ENCODE assay signal across 8 mouse cellular contexts in genomic region chr16:78576478-78577084, GRCm38 (mm10). TPM values are rescaled to one million over a fixed set of nuclear protein-coding genes. Genes with fewer than 3 reads are reported as not detected.
DNase-seq lines count a peak whose midpoint lies in the region; ATAC-seq lines count a peak whose summit lies in the region.

Gene D16Ertd472e (minus strand): TSS chr16:78576708.

- H3K4me1 ChIP-seq in hindbrain, embryonic 16.5 days (ENCODE audit: control insufficient read depth, insufficient read depth, low read depth, low read length) = peaks cover 10% of the 10 kb centered on the region

- H3K27ac ChIP-seq in hindbrain, embryonic 16.5 days (ENCODE audit: low read depth, low read length) = peak within 1 kb of the TSS; percentile 85

- no peaks in the 10 kb centered on the region for H3K27me3 ChIP-seq in hindbrain, embryonic 16.5 days (replicated peaks; ENCODE audit: control insufficient read depth, insufficient read depth, low read length)

- WGBS in hindbrain, embryonic 16.5 days = 0% methylated on average over 58 of the region's 70 CpGs

- H3K9me3 ChIP-seq in hindbrain, embryonic 16.5 days (ENCODE audit: control insufficient read depth, low read length) = no peaks in the 10 kb centered on the region

- peak; percentile 98 for ATAC-seq in hindbrain, embryonic 16.5 days
- peak; percentile 72 for ATAC-seq in megakaryocyte, adult 5-6 weeks (ENCODE audit: poor library complexity, severe bottlenecking)

- peak within 1 kb of the TSS; percentile 81 for H3K4me2 ChIP-seq in hindbrain, embryonic 16.5 days (ENCODE audit: low read length)

- peak; percentile 80 for DNase-seq in WW6 (ENCODE audit: low read depth, low spot score)
- DNase-seq in cerebellum, postnatal 25 days = peak; percentile 59 to 71
- peak; percentile 79 for DNase-seq in gastrocnemius, adult 18-20 months (ENCODE audit: low spot score)
- DNase-seq in left cerebral cortex, adult 8-10 months (ENCODE audit: low spot score in 2 of 2) = peak; percentile 68 to 69
- DNase-seq in right cerebral cortex, adult 18-20 months = peak; percentile 82
- peak; percentile 86 for DNase-seq in urinary bladder, adult 2 months (ENCODE audit: low spot score)

- H3K9ac ChIP-seq in hindbrain, embryonic 16.5 days (ENCODE audit: low read depth, low read length) = peak within 1 kb of the TSS; percentile 80

- no peaks in the 10 kb centered on the region for H3K36me3 ChIP-seq in hindbrain, embryonic 16.5 days (ENCODE audit: control insufficient read depth, insufficient read depth, low read length)

- H3K4me3 ChIP-seq in hindbrain, embryonic 16.5 days (ENCODE audit: low read length) = peak within 1 kb of the TSS; percentile 86

RNA-seq across cellular contexts. Expression of gene D16Ertd472e, which starts in this region (rescaled TPM):
- total RNA-seq in gastrocnemius, adult 18-20 months (2021) = 1 to 10 TPM; 2.3 to 2.6 TPM
- polyA plus RNA-seq in hindbrain, embryonic 16.5 days (2015; fragmentation: Nextera tagmentation; extraction: Ambion mirVana) = 5.5 and 7.0 TPM in 2 replicates
- 10 to 100 TPM in 2 of 4 experiments, 1 to 10 TPM in 2; 8.8 to 10.7 (median 10.2) TPM for total RNA-seq in left cerebral cortex, adult 8-10 months (2022)
- total RNA-seq in megakaryocyte, adult 5-6 weeks (2015) = 10.9 and 15.6 TPM in 2 replicates
- total RNA-seq in megakaryocyte, adult 5-6 weeks (2017) = 16.5 and 17.8 TPM in 2 replicates
- 8.8 and 11.0 TPM in 2 replicates for polyA plus RNA-seq in urinary bladder, adult 2 months (2012; rRNA removed)

Comparison
In these comparisons a context has a peak if more than half of its experiments do, and no peak if none do; other contexts are left out.
1. Peak in every context shown above with its lines: DNase-seq, ATAC-seq, H3K4me3 ChIP-seq and H3K27ac ChIP-seq.